Mouse (Mus musculus) G1E (cell line): ENCODE data around the gene Gfi1b.

ENCODE experiments used
- CTCF ChIP-seq: IDR thresholded peaks from 2 replicates; pipeline ENCODE4 v1.5.1; 2012; ENCODE audit warnings: low read depth, low read length, inconsistent platforms, mixed read lengths
- GATA1 ChIP-seq: IDR thresholded peaks from 2 replicates; pipeline ENCODE4 v1.6.1; 2012; ENCODE audit warnings: borderline replicate concordance, low read length, inconsistent platforms, mixed read lengths
- POLR2AphosphoS5 ChIP-seq: IDR thresholded peaks from 2 replicates; pipeline ENCODE4 v1.6.1; 2012; ENCODE audit warnings: low read depth, low read length, inconsistent platforms; ENCODE audit not compliant: insufficient replicate concordance
- TAL1 ChIP-seq: conservative IDR thresholded peaks from 2 replicates; pipeline ENCODE4 v1.6.1; 2012; ENCODE audit warnings: low read depth, low read length, inconsistent platforms, mixed read lengths

GRCm38 (mm10) chr2:28624870-28625269, 3.1 kb upstream of the Gfi1b start:
- TF ChIP-seq TAL1 (no peak), CTCF (no peak), POLR2AphosphoS5 (no peak), GATA1 (no peak)
